Mouse (Mus musculus): ENCODE results near the gene Igf1. TPM values are rescaled to one million over a fixed set of nuclear protein-coding genes. Genes with fewer than 3 reads are reported as not detected.

Igf1 gene
- total and polyA plus RNA-seq, 2 experiments = 252 to 1,223 TPM

DNA sequence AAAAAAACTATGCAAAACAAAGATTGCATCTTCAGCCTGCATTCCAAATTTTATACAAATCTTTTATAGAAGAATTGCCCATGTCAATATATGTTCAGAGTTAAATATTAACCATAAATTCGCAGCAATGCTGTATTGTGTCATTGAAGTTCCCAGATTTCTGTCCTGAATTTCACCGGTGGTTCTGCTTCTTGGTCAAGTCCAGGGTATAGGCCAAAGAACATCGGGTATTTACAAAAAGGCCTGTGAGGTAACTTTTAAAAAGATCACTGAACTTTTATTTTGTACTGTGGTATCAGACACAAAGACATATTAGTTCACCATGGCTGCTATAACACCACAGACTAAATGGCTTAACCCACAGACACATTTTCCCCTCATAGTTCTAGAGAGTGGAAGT is 57.7 kb downstream of the Igf1 start:
- Histone ChIP-seq H3K9ac (ENCODE audit: low read depth, low read length) (peak overlapping the region; percentile 50), H3K4me1 (ENCODE audit: control insufficient read depth, insufficient read depth, low read length) (peaks cover 20% of the 10 kb centered on the region), H3K36me3 (ENCODE audit: control insufficient read depth, insufficient read depth, low read length) (peaks cover 58% of the 10 kb centered on the region), H3K4me3 (ENCODE audit: insufficient read depth, low read depth, low read length) (no peak overlapping the region), H3K79me2 (ENCODE audit: control insufficient read depth, insufficient read depth, low read length) (no peaks in the 10 kb centered on the region), H3K27me3 (ENCODE audit: control insufficient read depth, insufficient read depth, low read length) (no peaks in the 10 kb centered on the region), H3K27ac (replicated peaks; ENCODE audit: insufficient read depth, low read depth, low read length) (peak overlapping the region; percentile 52)
- TF ChIP-seq POLR2A (IDR thresholded peaks at IDR 0.05; ENCODE audit: extremely low read depth, insufficient read depth, low read length) (no peak), CTCF (IDR thresholded peaks at IDR 0.05; ENCODE audit: low read depth, low read length) (no peak)
- whole genome bisulfite sequencing = 27% methylated on average over 3 of the region's 3 CpGs
- peak; percentile 96 for DNase-seq (ENCODE audit: extremely low read depth, low read depth, low spot score)

DNA sequence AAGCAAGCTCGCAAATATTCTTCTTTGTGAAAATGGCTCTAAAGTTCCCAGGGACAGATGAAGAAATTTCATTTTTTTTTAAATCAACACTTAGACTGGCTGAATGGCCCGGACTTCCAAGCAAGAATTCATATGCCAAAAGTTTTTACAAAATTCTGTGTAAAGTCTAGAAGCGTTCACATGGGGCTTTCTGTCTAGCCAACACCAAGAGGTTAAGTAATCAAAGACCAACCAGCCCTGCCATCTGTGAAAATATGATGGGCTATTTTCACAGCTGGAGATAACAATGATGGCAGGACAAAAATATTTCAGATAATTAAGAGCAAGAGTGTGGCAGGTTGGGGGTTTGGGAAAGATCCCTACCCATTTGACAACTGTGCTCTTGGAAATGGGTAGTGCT is 64.2 kb downstream of the Igf1 start:
- Histone ChIP-seq H3K4me3 (ENCODE audit: insufficient read depth, low read depth, low read length) (no peak overlapping the region), H3K79me2 (ENCODE audit: control insufficient read depth, insufficient read depth, low read length) (no peaks in the 10 kb centered on the region; the same call in 1 of the 2 replicates), H3K27ac (replicated peaks; ENCODE audit: insufficient read depth, low read depth, low read length) (no peak overlapping the region), H3K4me1 (ENCODE audit: control insufficient read depth, insufficient read depth, low read length) (peaks cover 23% of the 10 kb centered on the region), H3K27me3 (ENCODE audit: control insufficient read depth, insufficient read depth, low read length) (no peaks in the 10 kb centered on the region), H3K9ac (ENCODE audit: low read depth, low read length) (no peak overlapping the region), H3K36me3 (ENCODE audit: control insufficient read depth, insufficient read depth, low read length) (peaks cover 65% of the 10 kb centered on the region)
- no peak for DNase-seq (ENCODE audit: extremely low read depth, low read depth, low spot score)
- TF ChIP-seq POLR2A (IDR thresholded peaks at IDR 0.05; ENCODE audit: extremely low read depth, insufficient read depth, low read length) (no peak), CTCF (IDR thresholded peaks at IDR 0.05; ENCODE audit: low read depth, low read length) (no peak)
- 48% methylated on average over 3 of the region's 3 CpGs for WGBS

DNA sequence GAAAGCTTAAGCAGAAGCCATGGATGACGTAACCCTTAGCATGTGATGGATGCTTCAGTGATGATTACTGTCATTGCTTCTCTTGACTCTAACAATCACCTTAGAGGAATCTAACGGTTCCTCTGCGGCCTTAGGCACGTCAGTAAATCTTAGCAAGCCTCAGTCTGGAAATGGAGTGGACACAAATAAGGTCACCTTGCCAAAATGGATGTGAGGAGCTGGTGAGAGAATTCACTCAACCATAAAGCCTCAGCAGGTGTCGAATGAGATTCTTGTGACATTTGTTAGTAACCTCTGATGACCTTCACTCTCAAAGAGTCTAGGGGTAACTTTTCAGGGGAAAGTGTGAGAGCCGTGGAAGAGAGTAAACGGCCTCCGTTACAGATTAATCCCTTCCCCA is 68.5 kb downstream of the Igf1 start:
- Histone ChIP-seq H3K27me3 (ENCODE audit: control insufficient read depth, insufficient read depth, low read length) (no peaks in the 10 kb centered on the region), H3K4me1 (ENCODE audit: control insufficient read depth, insufficient read depth, low read length) (peaks cover 23% of the 10 kb centered on the region), H3K9ac (ENCODE audit: low read depth, low read length) (peak overlapping the region; percentile 69; the same call in 1 of the 2 replicates), H3K27ac (replicated peaks; ENCODE audit: insufficient read depth, low read depth, low read length) (peak overlapping the region; percentile 96), H3K4me3 (ENCODE audit: insufficient read depth, low read depth, low read length) (no peak overlapping the region), H3K36me3 (ENCODE audit: control insufficient read depth, insufficient read depth, low read length) (peaks cover 64% of the 10 kb centered on the region), H3K79me2 (ENCODE audit: control insufficient read depth, insufficient read depth, low read length) (no peaks in the 10 kb centered on the region; the same call in 1 of the 2 replicates)
- 30% methylated on average over 8 of the region's 8 CpGs for WGBS
- TF ChIP-seq CTCF (IDR thresholded peaks at IDR 0.05; ENCODE audit: low read depth, low read length) (no peak), POLR2A (IDR thresholded peaks at IDR 0.05; ENCODE audit: extremely low read depth, insufficient read depth, low read length) (no peak)
- DNase-seq (ENCODE audit: extremely low read depth, low read depth, low spot score) = no peak

DNA sequence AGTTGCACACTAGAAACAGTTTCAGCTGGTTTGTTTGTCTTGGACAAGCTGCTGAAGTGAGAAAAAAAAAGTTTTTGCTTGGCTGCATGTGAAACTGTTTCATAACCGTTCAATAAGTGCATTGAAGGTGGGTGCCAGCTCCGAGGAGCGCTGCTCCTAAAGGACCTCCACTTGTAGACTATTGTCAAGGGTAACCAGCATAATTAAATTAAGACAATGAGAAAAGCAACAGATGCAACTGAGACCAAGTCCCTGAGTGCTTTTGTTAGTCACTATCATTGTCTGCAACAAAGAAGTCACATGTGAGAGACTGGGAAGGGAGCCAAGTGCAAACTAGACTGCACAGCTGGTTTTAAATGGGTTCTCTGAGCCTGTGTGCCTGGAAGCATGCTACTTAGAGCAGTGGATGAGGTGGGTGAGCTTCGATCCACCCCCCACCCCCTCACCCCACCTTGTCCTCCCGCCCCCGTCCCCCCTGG is 69.1 kb downstream of the Igf1 start:
- Histone ChIP-seq H3K9ac (ENCODE audit: low read depth, low read length) (peak overlapping the region; percentile 37; the same call in 1 of the 2 replicates), H3K27ac (replicated peaks; ENCODE audit: insufficient read depth, low read depth, low read length) (peak overlapping the region; percentile 70), H3K4me3 (ENCODE audit: insufficient read depth, low read depth, low read length) (no peak overlapping the region), H3K4me1 (ENCODE audit: control insufficient read depth, insufficient read depth, low read length) (peaks cover 23% of the 10 kb centered on the region), H3K27me3 (ENCODE audit: control insufficient read depth, insufficient read depth, low read length) (no peaks in the 10 kb centered on the region), H3K79me2 (ENCODE audit: control insufficient read depth, insufficient read depth, low read length) (no peaks in the 10 kb centered on the region; the same call in 1 of the 2 replicates), H3K36me3 (ENCODE audit: control insufficient read depth, insufficient read depth, low read length) (peaks cover 64% of the 10 kb centered on the region)
- WGBS = 25% methylated on average over 6 of the region's 6 CpGs
- peak; percentile 96 for DNase-seq (ENCODE audit: extremely low read depth, low read depth, low spot score)
- TF ChIP-seq CTCF (IDR thresholded peaks at IDR 0.05; ENCODE audit: low read depth, low read length) (no peak), POLR2A (IDR thresholded peaks at IDR 0.05; ENCODE audit: extremely low read depth, insufficient read depth, low read length) (no peak)

DNA sequence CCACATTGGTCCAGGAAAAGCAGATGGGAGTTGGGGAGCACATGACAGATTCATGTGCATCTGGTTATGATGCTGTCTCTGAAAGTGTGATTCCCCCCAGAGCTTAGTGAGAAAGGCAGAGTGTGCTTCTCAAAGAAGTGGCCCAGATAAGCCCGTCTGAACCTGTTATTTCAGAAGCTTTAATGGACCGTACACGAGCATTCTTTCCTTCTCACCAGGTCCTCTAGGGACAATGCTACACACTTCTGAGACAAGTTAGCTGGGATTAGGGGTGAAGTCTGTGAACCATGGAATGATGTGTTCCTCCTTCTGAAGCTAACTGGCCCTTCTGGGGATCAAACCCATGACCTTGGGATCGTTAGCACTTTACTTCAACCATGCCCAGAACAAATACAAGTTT is 90.1 kb downstream of the Igf1 start:
- Histone ChIP-seq H3K27ac (replicated peaks; ENCODE audit: insufficient read depth, low read depth, low read length) (no peak overlapping the region), H3K79me2 (ENCODE audit: control insufficient read depth, insufficient read depth, low read length) (no peaks in the 10 kb centered on the region), H3K27me3 (ENCODE audit: control insufficient read depth, insufficient read depth, low read length) (no peaks in the 10 kb centered on the region), H3K9ac (ENCODE audit: low read depth, low read length) (no peak overlapping the region), H3K4me1 (ENCODE audit: control insufficient read depth, insufficient read depth, low read length) (no peaks in the 10 kb centered on the region), H3K36me3 (ENCODE audit: control insufficient read depth, insufficient read depth, low read length) (no peaks in the 10 kb centered on the region), H3K4me3 (ENCODE audit: insufficient read depth, low read depth, low read length) (no peak overlapping the region)
- 76% methylated on average over 4 of the region's 4 CpGs for WGBS
- no peak for TF ChIP-seq POLR2A (IDR thresholded peaks at IDR 0.05; ENCODE audit: extremely low read depth, insufficient read depth, low read length)
- TF ChIP-seq CTCF (IDR thresholded peaks at IDR 0.05; ENCODE audit: low read depth, low read length) = no peak
- no peak for DNase-seq (ENCODE audit: extremely low read depth, low read depth, low spot score)

DNA sequence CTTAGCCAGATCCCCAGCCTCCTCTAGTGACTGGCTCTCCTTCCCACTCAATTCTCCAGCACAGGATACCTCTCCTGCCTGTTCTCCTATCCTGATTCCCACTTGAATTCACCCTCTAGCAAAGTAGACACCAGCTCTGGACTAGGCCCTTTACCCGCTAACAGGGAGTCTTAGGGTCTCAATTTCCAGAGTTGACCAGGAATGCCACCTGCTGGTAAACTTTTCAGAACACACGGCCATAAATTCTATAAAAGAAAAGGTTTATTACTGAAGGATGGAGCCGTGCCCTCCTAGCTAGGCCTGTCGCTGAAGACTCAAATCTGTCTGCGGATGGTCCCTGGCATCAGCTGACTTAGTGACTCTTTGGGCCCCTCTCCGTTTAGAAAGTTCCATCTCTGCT is 113.5 kb downstream of the Igf1 start:
- TF ChIP-seq POLR2A (IDR thresholded peaks at IDR 0.05; ENCODE audit: extremely low read depth, insufficient read depth, low read length) (no peak), CTCF (IDR thresholded peaks at IDR 0.05; ENCODE audit: low read depth, low read length) (peak; percentile 22; the same call in 1 of the 2 replicates)
- no peak overlapping the region for H3K27ac ChIP-seq (replicated peaks; ENCODE audit: insufficient read depth, low read depth, low read length)
- no peaks in the 10 kb centered on the region for H3K79me2 ChIP-seq (ENCODE audit: control insufficient read depth, insufficient read depth, low read length)
- WGBS = 68% methylated on average over 6 of the region's 6 CpGs
- H3K9ac ChIP-seq (ENCODE audit: low read depth, low read length) = no peak overlapping the region
- no peaks in the 10 kb centered on the region for H3K36me3 ChIP-seq (ENCODE audit: control insufficient read depth, insufficient read depth, low read length)
- H3K27me3 ChIP-seq (ENCODE audit: control insufficient read depth, insufficient read depth, low read length) = no peaks in the 10 kb centered on the region
- no peaks in the 10 kb centered on the region for H3K4me1 ChIP-seq (ENCODE audit: control insufficient read depth, insufficient read depth, low read length)
- peak; percentile 48 for DNase-seq (ENCODE audit: extremely low read depth, low read depth, low spot score)
- H3K4me3 ChIP-seq (ENCODE audit: insufficient read depth, low read depth, low read length) = no peak overlapping the region
